Mouse (Mus musculus): ENCODE results near the gene a.
"Not testable (repeated sequence)": the region's sequence is repeated elsewhere in the genome, so short reads cannot be mapped to it uniquely, and the experiment has no call there.

a gene

GRCm38 (mm10) chr2:155052681-155053080 is 261.5 kb downstream of the a start:
- no peak for DNase-seq (ENCODE audit: low spot score)

- not testable (repeated sequence) for DNase-seq (ENCODE audit: low spot score)
These were observed 262.3 kb downstream of the a start for GRCm38 (mm10) chr2:155053512-155053911.

- DNase-seq (ENCODE audit: low spot score): no peak
These were observed 263.5 kb downstream of the a start for GRCm38 (mm10) chr2:155054672-155055071.

- DNase-seq (ENCODE audit: low spot score): no peak
These were observed 264.9 kb downstream of the a start for GRCm38 (mm10) chr2:155056076-155056578.

GRCm38 (mm10) chr2:155057361-155057760 is 266.2 kb downstream of the a start:
- DNase-seq (ENCODE audit: low spot score): no peak

GRCm38 (mm10) chr2:155071027-155071426 is 279.8 kb downstream of the a start:
- DNase-seq (ENCODE audit: low spot score): no peak

GRCm38 (mm10) chr2:155072353-155073145 is 281.3 kb downstream of the a start:
- DNase-seq (ENCODE audit: low spot score): no peak

- DNase-seq (ENCODE audit: low spot score): no peak
These were observed 282.1 kb downstream of the a start for GRCm38 (mm10) chr2:155073347-155073746.

- DNase-seq (ENCODE audit: low spot score): peak; percentile 83
These were observed 283.0 kb downstream of the a start, which contains the start of gene Ahcy for GRCm38 (mm10) chr2:155073978-155074765. Ahcy (minus strand) TSS chr2:155074497.

- no peak for DNase-seq (ENCODE audit: low spot score)
These were observed 283.6 kb downstream of the a start for GRCm38 (mm10) chr2:155074766-155075330.

- no peak for DNase-seq (ENCODE audit: low spot score)
These were observed 284.4 kb downstream of the a start for GRCm38 (mm10) chr2:155075649-155076048.

GRCm38 (mm10) chr2:155079500-155080178 is 288.4 kb downstream of the a start:
- DNase-seq (ENCODE audit: low spot score): no peak

- no peak for DNase-seq (ENCODE audit: low spot score)
These were observed 289.0 kb downstream of the a start for GRCm38 (mm10) chr2:155080179-155080530.

GRCm38 (mm10) chr2:155081056-155081455 is 289.9 kb downstream of the a start:
- no peak for DNase-seq (ENCODE audit: low spot score)

GRCm38 (mm10) chr2:155082121-155082803 is 291.1 kb downstream of the a start:
- DNase-seq (ENCODE audit: low spot score): no peak

GRCm38 (mm10) chr2:155084546-155084945 is 293.3 kb downstream of the a start:
- DNase-seq (ENCODE audit: low spot score): no peak

- DNase-seq (ENCODE audit: low spot score): no peak
These were observed 295.1 kb downstream of the a start for GRCm38 (mm10) chr2:155086328-155086727.

GRCm38 (mm10) chr2:155088264-155088663 is 297.1 kb downstream of the a start:
- DNase-seq (ENCODE audit: low spot score): no peak

- no peak for DNase-seq (ENCODE audit: low spot score)
These were observed 299.9 kb downstream of the a start for GRCm38 (mm10) chr2:155090909-155091742.

GRCm38 (mm10) chr2:155091743-155092075 is 300.5 kb downstream of the a start:
- no peak for DNase-seq (ENCODE audit: low spot score)

- no peak for DNase-seq (ENCODE audit: low spot score)
These were observed 302.2 kb downstream of the a start for GRCm38 (mm10) chr2:155093418-155093817.

Data from left cerebral cortex, adult 11 months (tissue).